Mouse (Mus musculus) layer of hippocampus, adult 9-10 months (tissue): ENCODE data around the gene Rassf3.

Experiments
- DNase-seq: peaks from one replicate; pipeline ENCODE4 v3.0.0; 2022; ENCODE audit warnings: low spot score

Gene Rassf3

DNA sequence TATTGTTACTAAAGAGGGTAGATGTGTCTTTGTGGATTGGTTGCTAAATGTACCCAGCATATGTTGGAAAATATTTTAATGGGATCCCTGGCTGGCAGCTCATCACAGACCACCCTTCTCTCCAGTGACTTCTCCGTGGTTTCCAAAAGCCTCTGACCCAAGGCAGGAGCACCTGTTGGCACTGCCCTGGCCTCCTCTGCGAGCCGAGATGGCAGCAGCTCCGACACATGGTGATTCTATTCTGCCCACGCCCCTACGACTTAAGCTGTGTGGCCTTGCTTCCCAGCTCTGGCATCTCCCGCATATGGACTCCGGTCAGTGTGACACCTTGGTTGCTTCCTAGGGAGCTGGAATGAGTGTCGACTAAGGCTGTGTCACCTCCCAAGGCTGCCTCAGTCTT is 73.0 kb downstream of the Rassf3 start:
- DNase-seq: no peak

DNA sequence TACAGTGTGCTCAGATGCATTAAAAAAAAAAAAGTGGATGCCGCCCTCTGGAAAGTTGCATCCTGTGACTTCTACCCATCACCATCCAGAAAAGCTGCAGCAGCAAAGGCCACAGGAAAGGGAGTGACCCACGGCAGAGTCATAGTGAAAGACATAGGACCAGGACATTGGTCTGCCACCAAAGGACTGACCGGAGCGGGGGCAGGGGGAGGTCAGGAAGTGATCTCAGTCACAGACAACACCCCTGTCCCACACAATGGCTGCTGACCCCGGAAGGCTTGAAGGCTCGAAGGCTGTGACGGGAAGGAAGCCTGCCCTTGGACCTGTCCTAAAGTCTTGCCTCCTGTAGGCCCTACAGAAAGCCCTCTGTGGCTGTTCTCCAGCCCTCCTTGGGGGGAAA is 75.1 kb downstream of the Rassf3 start:
- no peak for DNase-seq

GRCm38 (mm10) chr10:121398599-121398998 is 77.5 kb downstream of the Rassf3 start:
- no peak for DNase-seq

DNA sequence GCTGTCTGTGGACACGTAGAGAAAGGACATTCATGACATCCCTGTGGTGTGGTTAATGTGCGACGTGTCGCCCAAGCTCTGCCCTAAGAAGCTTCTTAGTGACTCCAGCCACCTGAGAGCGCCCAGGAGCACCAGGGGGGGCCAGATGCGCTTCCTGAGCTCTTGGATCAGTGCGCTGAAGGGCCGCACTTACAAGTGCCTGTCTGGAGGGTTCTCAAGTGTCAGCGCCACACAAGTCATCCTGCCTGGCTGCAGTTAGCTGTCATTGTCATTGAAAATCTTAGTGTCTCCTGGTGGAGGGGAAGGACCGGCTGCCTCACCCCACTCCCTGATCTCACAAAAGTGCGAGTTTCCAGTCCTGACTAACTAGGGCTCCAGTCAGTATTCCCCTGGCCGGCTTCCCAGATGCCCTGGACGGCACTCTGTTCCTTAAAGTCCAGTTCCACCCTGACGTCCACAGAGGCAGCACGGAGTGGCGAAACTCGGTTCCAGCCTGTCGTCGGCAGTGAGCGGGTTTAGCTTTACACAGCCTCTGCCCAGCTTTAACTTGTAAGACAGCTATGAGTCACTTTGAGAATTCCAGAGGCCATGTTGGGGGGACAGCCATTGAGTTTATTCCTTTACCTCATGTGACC is 80.5 kb downstream of the Rassf3 start:
- no peak for DNase-seq

DNA sequence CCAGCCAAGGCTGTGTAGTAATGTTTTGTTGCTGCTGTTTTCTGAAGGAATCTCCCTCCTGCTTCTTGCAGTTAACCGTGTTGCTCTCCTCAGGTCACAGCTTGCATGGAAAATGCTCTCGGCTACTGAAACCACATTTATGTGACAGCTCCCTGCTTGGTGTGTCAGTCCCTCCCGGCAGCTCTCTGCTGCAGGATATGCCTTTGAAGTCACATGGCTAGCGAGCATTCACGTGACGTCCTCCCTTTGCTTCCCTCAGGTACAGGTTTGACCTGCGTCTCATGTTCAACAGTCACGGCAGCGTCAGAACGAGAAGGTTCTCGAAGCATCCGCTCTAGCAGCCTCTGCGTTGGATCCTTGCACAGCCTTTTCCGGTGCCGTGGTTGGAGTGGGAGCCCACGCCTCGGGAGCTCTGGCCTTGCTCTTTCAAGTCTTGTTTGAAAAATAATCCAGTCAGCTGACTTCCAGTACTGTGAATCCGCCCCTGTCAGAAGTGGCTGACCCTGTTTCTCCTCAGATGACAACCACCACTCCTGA is 81.3 kb downstream of the Rassf3 start:
- no peak for DNase-seq

GRCm38 (mm10) chr10:121394270-121394669 is 81.9 kb downstream of the Rassf3 start:
- no peak for DNase-seq

DNA sequence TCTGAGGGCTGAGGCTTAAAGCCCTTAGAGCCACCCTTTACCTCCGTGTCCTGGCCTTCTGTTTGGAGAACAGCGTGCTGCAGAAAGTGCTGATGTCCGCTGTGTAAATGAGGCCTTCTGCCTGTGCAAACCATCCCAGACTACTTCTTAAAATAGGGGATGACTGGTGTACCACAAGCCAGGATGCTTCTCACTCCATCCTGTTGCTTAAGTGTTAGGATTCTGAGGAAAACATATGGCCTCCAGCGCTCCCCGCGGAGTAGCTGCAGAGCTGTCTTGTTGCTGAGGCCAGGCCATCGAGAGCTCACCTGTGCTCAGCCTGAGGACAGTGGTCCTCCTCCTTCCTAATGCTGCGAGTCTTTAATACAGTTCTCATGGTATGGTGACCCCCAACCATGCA is 84.2 kb downstream of the Rassf3 start:
- no peak for DNase-seq

DNA sequence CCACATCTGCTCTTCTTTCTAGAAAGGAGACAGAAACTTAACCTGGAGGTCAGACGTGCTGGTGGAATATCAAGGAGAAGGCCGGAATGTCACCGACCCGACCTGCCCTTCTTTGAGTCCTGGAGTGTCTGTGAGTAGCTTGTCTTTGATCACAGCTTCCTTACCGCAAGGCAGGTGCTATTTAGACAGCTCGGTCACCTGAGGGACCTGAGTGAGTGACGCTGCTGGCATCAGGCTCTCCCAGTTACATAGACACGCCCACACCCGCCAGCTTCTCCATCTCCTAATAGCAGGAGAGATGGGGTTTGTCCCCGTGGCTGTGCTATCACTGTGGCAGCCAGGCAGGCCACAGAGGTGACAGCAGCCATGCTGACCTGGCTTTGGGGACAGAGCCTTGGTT is 85.5 kb downstream of the Rassf3 start:
- no peak for DNase-seq

DNA sequence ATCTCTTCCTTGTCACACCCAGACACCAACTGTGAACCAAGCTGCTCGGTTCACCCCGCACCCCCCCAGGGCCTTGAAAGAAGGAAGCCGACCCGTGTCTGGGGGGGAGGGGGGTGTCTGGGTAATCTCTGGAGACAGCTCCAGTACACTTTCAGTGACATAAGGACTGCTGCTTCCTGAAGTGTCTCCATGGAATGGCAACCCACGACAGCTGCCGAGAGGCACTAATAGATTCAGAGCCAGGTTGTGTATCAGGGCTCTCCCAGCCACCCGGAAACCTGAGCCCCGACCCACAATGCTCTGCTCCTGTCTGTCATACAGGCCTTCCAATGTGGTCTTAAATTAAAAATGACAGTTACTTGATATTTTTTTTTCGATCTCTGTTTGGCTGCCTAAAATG is 89.8 kb downstream of the Rassf3 start:
- DNase-seq: no peak

DNA sequence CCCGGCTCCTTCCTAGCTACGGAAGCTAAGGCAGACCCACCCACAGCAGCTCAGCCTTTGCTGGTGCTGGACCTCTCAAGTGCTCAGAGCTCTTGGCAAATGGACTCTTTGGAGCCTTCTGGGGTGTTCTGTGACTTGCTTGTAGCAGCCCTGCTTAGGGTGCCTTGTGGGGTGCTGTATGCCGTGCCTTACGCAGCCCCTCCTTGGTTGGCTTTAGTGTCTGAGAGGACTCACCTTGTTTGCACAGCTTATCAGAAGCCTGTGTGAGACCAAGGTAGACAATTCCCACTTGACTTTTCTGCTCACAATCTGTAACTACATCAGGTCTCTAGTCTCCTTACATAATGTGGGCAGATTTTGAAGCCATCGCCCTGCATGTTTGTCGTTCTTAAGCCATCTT is 90.5 kb downstream of the Rassf3 start:
- DNase-seq: no peak

- no peak for DNase-seq
These were observed 91.4 kb downstream of the Rassf3 start for GRCm38 (mm10) chr10:121384710-121385109.

DNA sequence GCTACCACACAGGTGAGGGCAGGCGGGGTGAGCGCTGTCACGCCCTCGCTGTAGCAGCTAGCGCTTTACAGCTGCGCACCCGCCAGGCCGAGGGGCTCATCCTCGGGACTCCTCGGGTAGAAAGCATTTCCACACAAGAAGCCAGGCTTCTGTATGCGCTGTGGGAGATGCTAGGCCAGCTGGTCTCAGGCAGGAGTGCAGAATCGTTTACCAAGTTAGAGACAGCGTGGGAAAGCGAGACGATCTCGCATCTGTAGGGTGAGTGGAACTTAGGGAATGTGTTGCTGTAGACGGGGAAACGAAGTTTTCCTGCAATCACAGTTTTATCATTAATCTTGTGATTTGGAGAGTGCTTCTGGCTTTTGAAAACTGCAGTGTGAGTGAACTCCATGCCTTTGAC is 94.9 kb downstream of the Rassf3 start:
- no peak for DNase-seq

- DNase-seq: no peak
These were observed 96.8 kb downstream of the Rassf3 start for GRCm38 (mm10) chr10:121379387-121379786.

DNA sequence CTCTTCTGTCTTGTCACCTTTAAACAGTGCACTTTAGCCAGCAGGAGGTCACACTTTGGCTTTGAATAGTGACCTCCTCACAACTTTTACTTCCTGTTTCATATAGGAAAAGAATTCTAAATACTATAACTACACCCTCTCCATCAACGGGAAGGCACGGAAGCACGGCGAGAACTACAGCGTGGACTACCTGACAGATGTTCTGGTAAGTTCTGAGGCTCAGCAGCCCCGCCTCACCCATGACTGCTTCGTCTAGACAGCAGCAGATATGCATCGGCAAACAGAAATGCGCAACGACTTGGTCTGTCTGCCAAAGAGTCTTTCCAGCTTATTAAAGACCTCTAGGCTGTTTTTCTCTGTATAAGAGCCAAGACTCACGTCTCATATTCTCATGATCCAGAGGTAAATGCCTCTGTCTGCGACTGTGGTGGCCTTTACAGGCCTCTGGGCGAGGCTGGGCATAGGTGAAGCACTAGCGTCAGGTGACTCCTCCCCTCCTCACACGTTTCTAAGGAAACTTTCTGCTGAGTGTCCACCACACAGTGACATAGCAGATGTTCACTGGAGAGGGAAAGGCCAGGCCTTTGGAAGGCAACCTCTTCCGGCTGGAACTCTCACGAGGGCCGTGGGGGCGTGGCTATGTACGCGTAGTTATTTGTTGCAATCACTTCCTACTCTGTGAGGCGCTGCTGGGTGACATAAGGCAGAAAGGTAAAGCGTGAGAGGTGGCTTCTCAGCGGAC is 99.4 kb downstream of the Rassf3 start:
- no peak for DNase-seq

DNA sequence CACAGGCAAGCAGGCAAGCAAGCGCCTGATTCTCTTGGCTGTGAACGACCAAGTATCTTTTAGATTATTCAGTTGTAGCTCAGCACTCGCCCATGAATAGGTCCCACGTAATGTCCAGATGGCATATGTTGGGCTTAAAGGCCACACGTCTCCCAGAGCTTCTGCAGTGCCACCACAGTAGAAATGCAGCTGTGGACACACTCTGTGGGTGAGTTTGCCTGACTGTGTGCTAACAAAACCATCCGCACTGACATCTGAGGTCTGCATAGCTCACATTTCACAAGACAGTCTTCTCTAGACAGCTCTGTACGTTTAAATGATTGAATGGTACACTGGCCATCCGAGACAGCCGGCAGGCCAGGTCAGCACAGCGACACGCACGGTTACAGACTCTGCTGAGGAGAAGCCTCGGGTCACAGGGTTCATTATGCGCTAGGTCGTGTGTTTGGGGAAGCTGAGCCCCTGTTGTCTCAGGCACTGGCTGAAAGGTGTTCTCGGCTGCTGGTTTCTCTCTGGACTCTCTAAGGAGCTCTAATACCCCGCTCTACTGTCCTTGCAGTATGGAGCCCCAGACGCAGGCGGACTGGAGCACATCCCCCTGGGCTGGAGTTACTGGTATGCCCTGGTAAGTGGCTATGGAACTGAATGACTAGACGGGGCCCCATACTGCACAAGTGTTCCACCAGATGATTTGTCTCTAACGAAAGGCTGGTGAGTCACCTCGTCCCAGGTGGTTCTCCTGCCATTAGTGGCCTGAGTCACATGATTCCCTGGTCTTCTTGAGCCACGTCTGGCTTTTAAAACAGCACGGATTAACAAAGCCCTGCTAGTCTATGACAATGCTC is 100.3 kb downstream of the Rassf3 start:
- no peak for DNase-seq

GRCm38 (mm10) chr10:121374693-121375620 is 101.2 kb downstream of the Rassf3 start:
- peak; percentile 39 for DNase-seq

DNA sequence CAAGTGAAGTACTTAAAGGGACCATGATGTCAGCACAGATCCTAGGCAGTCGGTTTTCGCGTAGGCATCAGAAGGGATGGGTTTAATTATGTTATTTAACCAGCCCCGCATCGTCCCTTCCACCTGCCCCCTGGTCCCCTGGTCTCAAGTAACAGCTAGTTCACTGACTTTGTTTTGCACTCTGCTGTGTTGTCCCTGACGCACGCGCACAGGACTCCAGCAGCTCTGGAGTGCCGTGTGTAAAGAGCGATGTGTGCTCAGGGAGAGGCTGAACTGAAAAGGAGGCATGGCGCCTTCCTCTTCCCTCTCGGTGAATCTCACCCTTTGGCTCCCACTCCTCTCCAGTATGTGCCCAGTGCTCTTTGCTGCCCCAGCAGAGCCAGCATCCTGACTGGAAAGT is 102.1 kb downstream of the Rassf3 start:
- DNase-seq: no peak

GRCm38 (mm10) chr10:121370777-121371176 is 105.4 kb downstream of the Rassf3 start:
- DNase-seq: no peak

DNA sequence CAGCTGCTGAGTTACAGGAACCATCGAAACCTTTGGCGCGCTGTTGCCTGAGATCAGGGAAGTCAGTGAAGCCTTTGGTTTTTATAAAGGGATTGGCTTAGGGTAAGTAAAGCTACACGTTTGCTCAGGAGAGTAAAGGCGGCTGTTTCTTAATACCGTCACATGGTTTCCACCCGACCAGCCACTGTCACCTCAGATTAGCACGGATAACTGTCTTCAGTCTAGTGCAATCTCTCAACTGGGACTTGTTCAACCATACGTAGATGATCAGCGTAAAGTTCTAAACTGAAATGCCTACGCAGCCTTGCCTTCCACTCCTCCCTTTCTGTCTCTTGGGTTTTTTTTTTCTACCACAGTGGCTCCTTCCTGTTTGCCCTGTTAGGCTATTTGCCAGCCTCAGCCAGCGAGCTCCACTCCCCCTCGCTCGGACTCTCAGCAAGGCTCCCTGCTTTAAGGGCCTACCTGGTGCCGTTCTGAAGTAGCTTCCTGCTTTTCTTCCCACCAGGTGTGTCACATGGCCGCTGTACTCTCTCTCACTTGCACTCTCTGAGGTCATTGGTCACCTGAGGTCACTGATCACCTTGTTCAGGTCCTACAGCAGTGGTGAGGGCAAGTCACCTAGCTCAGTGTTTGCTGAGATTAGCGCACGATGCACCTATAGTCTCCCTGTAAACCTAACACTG is 107.2 kb downstream of the Rassf3 start:
- DNase-seq: no peak

DNA sequence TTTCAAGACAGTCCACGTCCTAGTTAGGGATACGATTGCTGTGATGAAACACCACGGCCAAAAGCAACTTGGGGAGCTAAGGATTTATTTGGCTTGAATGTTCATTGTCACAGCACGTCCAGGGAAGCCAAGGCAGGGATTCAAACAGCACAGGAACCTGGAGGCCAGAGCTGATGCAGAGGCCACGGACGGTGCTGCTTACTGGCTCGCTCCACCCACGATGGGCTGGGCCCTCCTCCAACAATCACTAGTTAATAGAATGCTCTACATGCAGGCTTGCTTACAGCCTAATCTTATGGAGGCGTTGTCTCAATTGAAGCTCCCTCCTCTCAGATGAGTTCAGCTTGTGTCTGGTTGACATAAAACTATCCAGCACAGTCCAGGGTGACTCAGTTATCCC is 108.4 kb downstream of the Rassf3 start:
- no peak for DNase-seq

GRCm38 (mm10) chr10:121367271-121367670 is 108.9 kb downstream of the Rassf3 start:
- no peak for DNase-seq
